ENCODE assay signal across 9 mouse cellular contexts in the genomic region with DNA sequence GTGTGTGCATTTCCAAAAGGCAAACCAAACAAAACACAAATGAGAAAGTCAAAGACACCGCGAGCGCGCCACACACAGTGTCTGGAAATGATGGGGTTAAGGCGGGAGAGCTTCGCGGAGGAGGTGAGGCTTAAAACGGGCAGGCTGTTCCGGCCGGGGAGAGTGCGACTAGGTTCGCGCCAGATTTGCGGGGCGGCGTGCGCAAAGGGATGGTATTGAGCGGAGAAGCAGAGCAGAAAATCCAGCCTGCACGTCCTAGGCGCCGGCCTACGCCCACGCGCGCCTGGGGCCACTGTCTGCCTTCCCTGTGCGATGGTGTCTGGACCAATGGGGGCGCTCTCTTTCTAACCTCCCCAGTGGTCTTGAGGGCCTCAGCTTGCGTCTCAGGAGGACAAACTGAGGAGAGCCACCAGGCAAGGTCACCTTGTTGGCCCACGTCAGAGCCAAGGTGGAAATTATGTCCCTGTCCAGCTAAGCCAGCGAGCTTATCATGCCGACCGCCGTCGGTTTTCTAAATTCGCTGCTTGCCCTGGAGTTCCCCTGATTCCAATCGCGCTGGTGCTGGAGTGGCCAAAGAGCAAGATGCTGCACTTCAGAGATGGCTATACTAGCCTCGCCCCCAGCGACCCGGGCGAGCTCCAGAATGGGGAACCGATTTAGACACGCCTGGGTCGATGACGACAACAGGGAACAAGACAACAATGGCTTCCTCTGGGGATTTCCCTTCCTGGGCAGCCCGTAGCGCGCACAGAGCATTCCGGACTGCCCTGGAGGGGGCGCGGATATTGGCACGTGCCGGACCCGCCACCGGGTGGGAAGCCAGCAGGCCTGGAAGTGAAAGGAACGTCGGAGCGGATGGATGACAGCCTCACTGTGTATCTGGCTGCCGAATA. TPM values are rescaled to one million over a fixed set of nuclear protein-coding genes. Genes with fewer than 3 reads are reported as not detected.
A peak's percentile ranks its signal among the peaks of the same experiment; 100 is the strongest.
DNase-seq lines count a peak whose midpoint lies in the region; ATAC-seq and TF ChIP-seq lines count a peak whose summit lies in the region.
"Had no signal": no experiment of that assay in that cellular context is flagged by ENCODE, and none has a peak within 500 bp of the region (broad histone marks: within the 10 kb centered on the region; RNA-seq: fewer than 3 reads in every experiment).

No protein-coding gene starts in this region.

- 2% methylated on average over 59 of the region's 59 CpGs for WGBS in bone marrow, adult 2 months
- WGBS in midbrain, embryonic 14.5 days = under 1% methylated on average over 59 of the region's 59 CpGs
- WGBS in stomach, embryonic 14.5 days = under 1% methylated on average over 59 of the region's 59 CpGs

- TF ChIP-seq CTCF in bone marrow, adult 2 months (IDR thresholded peaks at IDR 0.05; ENCODE audit: control insufficient read depth, insufficient read depth, low read length) = no peak

- TF ChIP-seq POLR2A in bone marrow, adult 2 months (IDR thresholded peaks at IDR 0.05; ENCODE audit: borderline replicate concordance, control insufficient read depth, low read depth, low read length) = no peak

- DNase-seq in ES-CJ7 (ENCODE audit: low read depth, low spot score) (peak; percentile 76), liver (peak; percentile 24)
- DNase-seq in gastrocnemius, postnatal 14 days = peak; percentile 54
- peak; percentile 81 for DNase-seq in induced T-regulatory cell, adult 2 months (ENCODE audit: low read depth)
- peak; percentile 59 for DNase-seq in midbrain, embryonic 14.5 days
- no peak for DNase-seq in ovary, postnatal 14 days (ENCODE audit: low spot score)

- H3K4me1 ChIP-seq in bone marrow, adult 2 months (ENCODE audit: control insufficient read depth, insufficient read depth, low read length) = no peaks in the 10 kb centered on the region; the same call in 1 of the 2 replicates
- H3K4me1 ChIP-seq in midbrain, embryonic 14.5 days (ENCODE audit: control insufficient read depth, insufficient read depth, low read length) = peaks cover 17% of the 10 kb centered on the region; the same call in 1 of the 2 replicates
- H3K4me1 ChIP-seq in stomach, embryonic 14.5 days (ENCODE audit: control insufficient read depth, insufficient read depth, low read length) = peaks cover 28% of the 10 kb centered on the region

- ATAC-seq in midbrain, embryonic 14.5 days (ENCODE audit: low FRiP score, low TSS enrichment) = no peak
- ATAC-seq in stomach, embryonic 14.5 days (ENCODE audit: insufficient number of reproducible peaks, insufficient read depth, low FRiP score, low read depth) = peak; percentile 50; the same call in 1 of the 2 replicates

- no peak overlapping the region; the same call in 1 of the 2 replicates for H3K9ac ChIP-seq in midbrain, embryonic 14.5 days (replicated peaks; ENCODE audit: low read length)
- H3K9ac ChIP-seq in stomach, embryonic 14.5 days (replicated peaks; ENCODE audit: low read depth, low read length) = no peak overlapping the region

- no peaks in the 10 kb centered on the region for H3K36me3 ChIP-seq in midbrain, embryonic 14.5 days (ENCODE audit: control insufficient read depth, insufficient read depth, low read length)
- H3K36me3 ChIP-seq in stomach, embryonic 14.5 days (ENCODE audit: control insufficient read depth, insufficient read depth, low read length) = no peaks in the 10 kb centered on the region

- peak overlapping the region; percentile 21 for H3K4me3 ChIP-seq in bone marrow, adult 2 months (replicated peaks; ENCODE audit: control insufficient read depth, low read depth, low read length)
- peak overlapping the region; percentile 19 for H3K4me3 ChIP-seq in midbrain, embryonic 14.5 days (replicated peaks; ENCODE audit: low read depth, low read length)
- peak overlapping the region; percentile 26 for H3K4me3 ChIP-seq in stomach, embryonic 14.5 days (ENCODE audit: low read depth, low read length)

- H3K27me3 ChIP-seq in midbrain, embryonic 14.5 days (ENCODE audit: control insufficient read depth, insufficient read depth, low read length) = peaks cover 62% of the 10 kb centered on the region
- H3K27me3 ChIP-seq in stomach, embryonic 14.5 days (ENCODE audit: control insufficient read depth, insufficient read depth, low read length) = peaks cover 68% of the 10 kb centered on the region

- H3K27ac ChIP-seq in bone marrow, adult 2 months (ENCODE audit: control insufficient read depth, insufficient read depth, low read depth, low read length, poor library complexity) = no peak overlapping the region
- H3K27ac ChIP-seq in midbrain, embryonic 14.5 days (replicated peaks; ENCODE audit: low read depth, low read length) = no peak overlapping the region
- no peak overlapping the region for H3K27ac ChIP-seq in stomach, embryonic 14.5 days (ENCODE audit: low read length)

- no peaks in the 10 kb centered on the region for H3K9me3 ChIP-seq in midbrain, embryonic 14.5 days (ENCODE audit: control insufficient read depth, low read length)
- H3K9me3 ChIP-seq in stomach, embryonic 14.5 days (ENCODE audit: control insufficient read depth, low read depth, low read length) = no peaks in the 10 kb centered on the region

- intact Hi-C loops in gastrocnemius, postnatal 14 days (cut with DNase I; ENCODE audit: low total_unique reads) = no loop called here

- peak overlapping the region; percentile 57 for H3K4me2 ChIP-seq in midbrain, embryonic 14.5 days (ENCODE audit: low read length)
- peak overlapping the region; percentile 35 for H3K4me2 ChIP-seq in stomach, embryonic 14.5 days (replicated peaks; ENCODE audit: low read depth, low read length)

RNA-seq across cellular contexts. Expression of a gene that starts 11.0 kb away (rescaled TPM):
- not detected in 2 replicates for polyA plus RNA-seq in bone marrow, adult 2 months (2011; ENCODE audit: insufficient read depth, insufficient read length, low replicate concordance, missing spikeins)
- not detected for total RNA-seq in gastrocnemius, postnatal 14 days (2021)
- not detected in 2 replicates for polyA plus RNA-seq in midbrain, embryonic 14.5 days (2014; fragmentation: Nextera tagmentation; extraction: Ambion mirVana)
- polyA plus RNA-seq in stomach, embryonic 14.5 days (2014; fragmentation: Nextera tagmentation; extraction: Ambion mirVana) = not detected in 2 replicates
- total RNA-seq: gastrocnemius, postnatal 4 days had no signal

RNA-seq across cellular contexts. Expression of a gene that starts 13.0 kb away (rescaled TPM):
- polyA plus RNA-seq in bone marrow, adult 2 months (2011; ENCODE audit: insufficient read depth, insufficient read length, low replicate concordance, missing spikeins) = not detected in 2 replicates
- total RNA-seq in gastrocnemius, postnatal 14 days (2021) = under 1 TPM in 1 of 2 experiments, not detected in 1; 0.10 TPM
- 19.8 and 20.0 TPM in 2 replicates for polyA plus RNA-seq in midbrain, embryonic 14.5 days (2014; fragmentation: Nextera tagmentation; extraction: Ambion mirVana)
- 0.30 and 0.52 TPM in 2 replicates for polyA plus RNA-seq in stomach, embryonic 14.5 days (2014; fragmentation: Nextera tagmentation; extraction: Ambion mirVana)
- total RNA-seq: gastrocnemius, postnatal 4 days had no signal

RNA-seq across cellular contexts. Expression of a gene that starts 21.5 kb away (rescaled TPM):
- polyA plus RNA-seq in bone marrow, adult 2 months (2011; ENCODE audit: insufficient read depth, insufficient read length, low replicate concordance, missing spikeins) = not detected in 2 replicates
- total RNA-seq in gastrocnemius, postnatal 14 days (2021) = 100 to 1,000 TPM; 190 to 215 TPM
- not detected in 2 replicates for polyA plus RNA-seq in midbrain, embryonic 14.5 days (2014; fragmentation: Nextera tagmentation; extraction: Ambion mirVana)
- not detected in 2 replicates for polyA plus RNA-seq in stomach, embryonic 14.5 days (2014; fragmentation: Nextera tagmentation; extraction: Ambion mirVana)

RNA-seq across cellular contexts. Expression of a gene that starts 40.5 kb away (rescaled TPM):
- polyA plus RNA-seq in bone marrow, adult 2 months (2011; ENCODE audit: insufficient read depth, insufficient read length, low replicate concordance, missing spikeins) = 9.7 and 21.8 TPM in 2 replicates
- 10 to 100 TPM; 12.3 to 19.9 TPM for total RNA-seq in gastrocnemius, postnatal 14 days (2021)
- 11.8 and 17.2 TPM in 2 replicates for polyA plus RNA-seq in midbrain, embryonic 14.5 days (2014; fragmentation: Nextera tagmentation; extraction: Ambion mirVana)
- 21.7 and 26.3 TPM in 2 replicates for polyA plus RNA-seq in stomach, embryonic 14.5 days (2014; fragmentation: Nextera tagmentation; extraction: Ambion mirVana)

RNA-seq across cellular contexts. Expression of a gene that starts 43.6 kb away (rescaled TPM):
- polyA plus RNA-seq in bone marrow, adult 2 months (2011; ENCODE audit: insufficient read depth, insufficient read length, low replicate concordance, missing spikeins) = not detected in 2 replicates
- not detected for total RNA-seq in gastrocnemius, postnatal 14 days (2021)
- not detected in 2 replicates for polyA plus RNA-seq in midbrain, embryonic 14.5 days (2014; fragmentation: Nextera tagmentation; extraction: Ambion mirVana)
- polyA plus RNA-seq in stomach, embryonic 14.5 days (2014; fragmentation: Nextera tagmentation; extraction: Ambion mirVana) = not detected in 2 replicates

Comparison
In these comparisons a context has a peak if more than half of its experiments do, and no peak if none do; other contexts are left out.
1. RNA of a gene that starts 13.0 kb away (polyA plus RNA-seq): 19.8 to 20.0 TPM in midbrain, embryonic 14.5 days; 0.30 to 0.52 TPM in stomach, embryonic 14.5 days and not detected in bone marrow, adult 2 months; every median in the first group is over 10 times any median in the second.
2. Peak in every context shown above with its lines, with median percentiles within 50 percentile points of each other: H3K4me3 ChIP-seq.